Mouse (Mus musculus) intestine, embryonic 15.5 days (tissue): ENCODE measurements around the gene Gfy. TPM values are rescaled to one million over a fixed set of nuclear protein-coding genes. Genes with fewer than 3 reads are reported as not detected.

Experiments
- ATAC-seq: fragments of 200-750 bp; cut with Nextera tagmentation; 2 replicates; pipeline ENCODE4 v1.8.0; 2017; ENCODE audit warnings: moderate TSS enrichment, moderate library complexity
- H3K27ac ChIP-seq: fragments of 300-500 bp; sonication (generic); 2 replicates; pipeline ENCODE4 v1.5.1; 2015; ENCODE audit warnings: mild to moderate bottlenecking, inconsistent platforms
- H3K27me3 ChIP-seq: fragments of 300-500 bp; sonication (generic); replicated peaks from 2 replicates; pipeline ENCODE4 v1.6.1; 2015; ENCODE audit warnings: inconsistent platforms
- H3K36me3 ChIP-seq: fragments of 300-500 bp; sonication (generic); 2 replicates; pipeline ENCODE4 v1.6.1; 2015; ENCODE audit warnings: inconsistent platforms
- H3K4me1 ChIP-seq: fragments of 300-500 bp; sonication (generic); replicated peaks from 2 replicates; pipeline ENCODE4 v1.6.1; 2015; ENCODE audit warnings: inconsistent platforms
- H3K4me2 ChIP-seq: fragments of 300-500 bp; sonication (generic); replicated peaks from 2 replicates; pipeline ENCODE4 v1.6.1; 2015; ENCODE audit warnings: mild to moderate bottlenecking, inconsistent platforms
- H3K4me3 ChIP-seq: fragments of 300-500 bp; sonication (generic); replicated peaks from 2 replicates; pipeline ENCODE4 v1.5.1; 2015; ENCODE audit warnings: inconsistent platforms
- H3K9ac ChIP-seq: fragments of 300-500 bp; sonication (generic); 2 replicates; pipeline ENCODE4 v1.6.1; 2015; ENCODE audit warnings: inconsistent platforms
- H3K9me3 ChIP-seq: fragments of 300-500 bp; sonication (generic); 2 replicates; pipeline ENCODE4 v1.6.1; 2016; ENCODE audit warnings: inconsistent platforms
- WGBS: fragments of 180-500 bp; shearing (Covaris S2); methylation state at CpG from one replicate; pipeline ENCODE4 v1.1.7; 2015; 5-methylcytosine and 5-hydroxymethylcytosine counted together
- polyA plus RNA-seq: library from polyadenylated mRNA; unstranded; fragments of >200 nt; fragmentation: Nextera tagmentation; extraction: Ambion mirVana; gene quantifications from 2 replicates; pipeline ENCODE4 v1.2.1, GENCODE M21; 2015

Gene Gfy
- polyA plus RNA-seq, 1 experiment from 2014 or later: not detected

GRCm38 (mm10) chr7:45208260-45208659 lies 28.9 kb upstream of the Gfy start:
- H3K9ac ChIP-seq: no peak overlapping the region
- no peaks in the 10 kb centered on the region for H3K9me3 ChIP-seq
- H3K4me2 ChIP-seq: no peak overlapping the region
- peaks cover 10% of the 10 kb centered on the region for H3K27me3 ChIP-seq
- no peak for ATAC-seq
- no peak overlapping the region for H3K27ac ChIP-seq
- 76% methylated on average over 6 of the region's 6 CpGs for WGBS
- peaks cover 6% of the 10 kb centered on the region; the same call in 1 of the 2 replicates for H3K4me1 ChIP-seq
- no peak overlapping the region for H3K4me3 ChIP-seq
- no peaks in the 10 kb centered on the region for H3K36me3 ChIP-seq

- Histone ChIP-seq H3K4me2 (peak within 1 kb of the TSS; percentile 68), H3K4me3 (peak within 1 kb of the TSS; percentile 43), H3K9ac (peak within 1 kb of the TSS; percentile 28), H3K9me3 (no peaks in the 10 kb centered on the region), H3K4me1 (no peaks in the 10 kb centered on the region), H3K36me3 (no peaks in the 10 kb centered on the region), H3K27me3 (0 out of 2 replicates have a peak, but pooled peaks cover 6% of the 10 kb centered on the region), H3K27ac (no peak within 1 kb of the TSS)
- WGBS: 8% methylated on average over 44 of the region's 44 CpGs
- ATAC-seq: peak; percentile 95
Observed at GRCm38 (mm10) chr7:45204380-45205143, 25.2 kb upstream of the Gfy start, which contains the start of gene Ccdc155. TSS of gene Ccdc155 (minus strand) at chr7:45204892.

- Histone ChIP-seq H3K36me3 (no peaks in the 10 kb centered on the region), H3K27ac (no peak overlapping the region), H3K4me1 (no peaks in the 10 kb centered on the region), H3K9ac (no peak overlapping the region), H3K9me3 (no peaks in the 10 kb centered on the region), H3K4me3 (no peak overlapping the region), H3K27me3 (0 out of 2 replicates have a peak, but pooled peaks cover 6% of the 10 kb centered on the region), H3K4me2 (no peak overlapping the region)
- WGBS: 34% methylated on average over 10 of the region's 10 CpGs
- ATAC-seq: no peak
Observed at GRCm38 (mm10) chr7:45202654-45203053, 23.3 kb upstream of the Gfy start.

GRCm38 (mm10) chr7:45198961-45199360 lies 19.6 kb upstream of the Gfy start:
- no peak overlapping the region for H3K27ac ChIP-seq
- peaks cover 8% of the 10 kb centered on the region; the same call in 1 of the 2 replicates for H3K27me3 ChIP-seq
- H3K36me3 ChIP-seq: no peaks in the 10 kb centered on the region
- H3K4me1 ChIP-seq: no peaks in the 10 kb centered on the region
- no peak for ATAC-seq
- H3K9ac ChIP-seq: no peak overlapping the region
- 81% methylated on average over 11 of the region's 11 CpGs for WGBS
- no peaks in the 10 kb centered on the region for H3K9me3 ChIP-seq
- no peak overlapping the region for H3K4me2 ChIP-seq
- H3K4me3 ChIP-seq: no peak overlapping the region

GRCm38 (mm10) chr7:45198435-45198834 lies 19.1 kb upstream of the Gfy start:
- H3K4me1 ChIP-seq: no peaks in the 10 kb centered on the region
- no peak overlapping the region for H3K9ac ChIP-seq
- H3K4me2 ChIP-seq: no peak overlapping the region
- H3K27ac ChIP-seq: no peak overlapping the region
- no peak overlapping the region for H3K4me3 ChIP-seq
- peak; percentile 57 for ATAC-seq
- H3K36me3 ChIP-seq: no peaks in the 10 kb centered on the region
- WGBS: 17% methylated on average over 5 of the region's 5 CpGs
- H3K9me3 ChIP-seq: no peaks in the 10 kb centered on the region
- peaks cover 8% of the 10 kb centered on the region; the same call in 1 of the 2 replicates for H3K27me3 ChIP-seq

GRCm38 (mm10) chr7:45196994-45197393 lies 17.6 kb upstream of the Gfy start:
- no peaks in the 10 kb centered on the region for H3K9me3 ChIP-seq
- no peak overlapping the region for H3K4me3 ChIP-seq
- peaks cover 2% of the 10 kb centered on the region for H3K4me1 ChIP-seq
- H3K27me3 ChIP-seq: peaks cover 8% of the 10 kb centered on the region; the same call in 1 of the 2 replicates
- H3K36me3 ChIP-seq: no peaks in the 10 kb centered on the region
- no peak overlapping the region for H3K9ac ChIP-seq
- no peak for ATAC-seq
- H3K27ac ChIP-seq: no peak overlapping the region
- H3K4me2 ChIP-seq: no peak overlapping the region
- 70% methylated on average over 5 of the region's 5 CpGs for WGBS

GRCm38 (mm10) chr7:45196176-45196535 lies 16.8 kb upstream of the Gfy start:
- ATAC-seq: no peak

GRCm38 (mm10) chr7:45195341-45196175 lies 16.2 kb upstream of the Gfy start:
- no peak overlapping the region for H3K9ac ChIP-seq

More at GRCm38 (mm10) chr7:45196176-45196535, 16.8 kb upstream of the Gfy start:
- Histone ChIP-seq H3K4me3 (no peak overlapping the region), H3K27me3 (peaks cover 13% of the 10 kb centered on the region; the same call in 1 of the 2 replicates), H3K36me3 (no peaks in the 10 kb centered on the region), H3K9ac (no peak overlapping the region), H3K4me2 (no peak overlapping the region), H3K9me3 (no peaks in the 10 kb centered on the region), H3K27ac (no peak overlapping the region), H3K4me1 (peaks cover 5% of the 10 kb centered on the region)
- 85% methylated on average over 4 of the region's 4 CpGs for WGBS

GRCm38 (mm10) chr7:45193871-45194785 lies 14.8 kb upstream of the Gfy start:
- H3K27ac ChIP-seq: no peak overlapping the region
- peaks cover 18% of the 10 kb centered on the region for H3K27me3 ChIP-seq
- ATAC-seq: no peak
- no peaks in the 10 kb centered on the region for H3K9me3 ChIP-seq
- WGBS: 70% methylated on average over 17 of the region's 17 CpGs
- no peak overlapping the region for H3K9ac ChIP-seq
- H3K36me3 ChIP-seq: no peaks in the 10 kb centered on the region
- no peak overlapping the region for H3K4me3 ChIP-seq
- H3K4me1 ChIP-seq: peaks cover 5% of the 10 kb centered on the region
- no peak overlapping the region for H3K4me2 ChIP-seq

More at GRCm38 (mm10) chr7:45195341-45196175, 16.2 kb upstream of the Gfy start:
- H3K4me2 ChIP-seq: no peak overlapping the region
- H3K36me3 ChIP-seq: no peaks in the 10 kb centered on the region
- H3K27ac ChIP-seq: no peak overlapping the region
- H3K4me1 ChIP-seq: peaks cover 5% of the 10 kb centered on the region
- no peak overlapping the region for H3K4me3 ChIP-seq
- H3K9me3 ChIP-seq: no peaks in the 10 kb centered on the region
- peaks cover 19% of the 10 kb centered on the region; the same call in 1 of the 2 replicates for H3K27me3 ChIP-seq
- WGBS: 63% methylated on average over 13 of the region's 13 CpGs
- no peak for ATAC-seq

- no peaks in the 10 kb centered on the region for H3K9me3 ChIP-seq
- no peaks in the 10 kb centered on the region for H3K36me3 ChIP-seq
- H3K4me2 ChIP-seq: no peak overlapping the region
- H3K27ac ChIP-seq: no peak overlapping the region
- 67% methylated on average over 5 of the region's 5 CpGs for WGBS
- no peak for ATAC-seq
- no peak overlapping the region for H3K9ac ChIP-seq
- H3K4me1 ChIP-seq: peaks cover 5% of the 10 kb centered on the region
- H3K4me3 ChIP-seq: no peak overlapping the region
- peaks cover 25% of the 10 kb centered on the region for H3K27me3 ChIP-seq
Observed at GRCm38 (mm10) chr7:45193406-45193805, 14.0 kb upstream of the Gfy start.

GRCm38 (mm10) chr7:45192585-45193310 lies 13.4 kb upstream of the Gfy start:
- ATAC-seq: no peak

More at GRCm38 (mm10) chr7:45192585-45193310, 13.4 kb upstream of the Gfy start:
- peaks cover 31% of the 10 kb centered on the region for H3K27me3 ChIP-seq
- H3K9me3 ChIP-seq: no peaks in the 10 kb centered on the region
- 83% methylated on average over 7 of the region's 7 CpGs for WGBS
- no peaks in the 10 kb centered on the region for H3K36me3 ChIP-seq
- no peak overlapping the region for H3K4me3 ChIP-seq
- H3K4me2 ChIP-seq: no peak overlapping the region
- peaks cover 5% of the 10 kb centered on the region for H3K4me1 ChIP-seq
- no peak overlapping the region for H3K27ac ChIP-seq
- no peak overlapping the region for H3K9ac ChIP-seq
